17 mouse cellular contexts compared by ENCODE assay signal in the genomic region with DNA sequence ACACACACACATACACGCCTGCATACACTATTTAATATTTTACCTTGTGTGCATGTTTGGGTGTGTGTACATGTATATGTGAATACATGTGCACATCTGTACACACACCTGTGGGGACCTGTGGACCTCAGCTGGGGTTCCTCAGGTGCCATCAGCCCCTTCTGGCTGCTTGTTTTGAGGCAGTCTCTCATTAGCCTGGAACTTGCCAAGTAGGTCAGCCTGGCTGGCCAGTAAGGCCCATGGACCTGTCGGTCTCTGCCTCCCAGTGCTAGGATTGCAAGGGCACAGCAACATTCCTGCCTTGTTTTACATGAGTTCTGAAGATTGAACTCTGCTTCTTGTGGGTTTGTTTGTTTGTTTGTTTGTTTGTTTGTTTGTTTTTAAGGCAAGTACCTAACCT.
"Had no signal": no experiment of that assay in that cellular context is flagged by ENCODE, and none has a peak within 500 bp of the region (broad histone marks: within the 10 kb centered on the region; RNA-seq: fewer than 3 reads in every experiment).

No protein-coding gene starts in this region.

- H3K4me2 ChIP-seq: kidney, embryonic 15.5 days; limb, embryonic 13.5 days; liver, embryonic 11.5 days; liver, embryonic 15.5 days; lung, embryonic 15.5 days; midbrain, embryonic 12.5 days; neural tube, embryonic 15.5 days had no signal

- H3K9me3 ChIP-seq: kidney, embryonic 15.5 days; limb, embryonic 13.5 days; liver, embryonic 15.5 days; lung, embryonic 15.5 days; midbrain, embryonic 12.5 days; neural tube, embryonic 15.5 days had no signal

- H3K9ac ChIP-seq: kidney, embryonic 15.5 days; limb, embryonic 13.5 days; liver, embryonic 15.5 days; lung, embryonic 15.5 days; midbrain, embryonic 12.5 days; neural tube, embryonic 15.5 days had no signal

- H3K36me3 ChIP-seq: liver, embryonic 15.5 days; lung, embryonic 15.5 days had no signal

- H3K27ac ChIP-seq: kidney, embryonic 15.5 days; limb, embryonic 13.5 days; liver, embryonic 15.5 days; lung, embryonic 15.5 days; macrophage; midbrain, embryonic 12.5 days; neural tube, embryonic 15.5 days; stomach, postnatal 0 days had no signal

- H3K4me3 ChIP-seq: kidney, embryonic 15.5 days; limb, embryonic 13.5 days; liver, embryonic 15.5 days; lung, embryonic 15.5 days; megakaryocyte, embryonic 14.5 days; midbrain, embryonic 12.5 days; myocyte; neural tube, embryonic 15.5 days had no signal

- DNase-seq: kidney, postnatal 14 days; left cerebral cortex, postnatal 4 days; lung, postnatal 14 days; right cerebral cortex, adult 18-20 months; right cerebral cortex, postnatal 25 days; thymus, postnatal 4 days had no signal

- H3K27me3 ChIP-seq: kidney, embryonic 15.5 days; limb, embryonic 13.5 days; liver, embryonic 15.5 days; lung, embryonic 15.5 days; midbrain, embryonic 12.5 days; neural tube, embryonic 15.5 days had no signal

- H3K4me1 ChIP-seq: lung, embryonic 15.5 days had no signal
